15 mouse cellular contexts compared by ENCODE assay signal in genomic region chr17:79765061-79765794, GRCm38 (mm10). TPM values are rescaled to one million over a fixed set of nuclear protein-coding genes. Genes with fewer than 3 reads are reported as not detected.
DNase-seq lines count a peak whose midpoint lies in the region; ATAC-seq and TF ChIP-seq lines count a peak whose summit lies in the region.
"Had no signal": no experiment of that assay in that cellular context is flagged by ENCODE, and none has a peak within 500 bp of the region (broad histone marks: within the 10 kb centered on the region; RNA-seq: fewer than 3 reads in every experiment).

No protein-coding gene starts in this region.

- DNase-seq in cerebellum, postnatal 14 days: peak; percentile 37 to 40
- no peak for DNase-seq in cerebellum, adult 9-10 months
- peak; percentile 23 for DNase-seq in heart, postnatal 4 days
- no peak for DNase-seq in midbrain, embryonic 14.5 days
- peak; percentile 69 for DNase-seq in midbrain, postnatal 0 days (ENCODE audit: low spot score)
- DNase-seq in testis, postnatal 10 days (ENCODE audit: low spot score): no peak
- DNase-seq: cerebellum, adult 11 months; kidney, postnatal 36 days; liver, embryonic 13.5 days; thymus, postnatal 14 days had no signal

- WGBS in heart, embryonic 12.5 days: 82% methylated on average over 7 of the region's 7 CpGs
- 77% methylated on average over 7 of the region's 7 CpGs for WGBS in midbrain, embryonic 16.5 days
- 87% methylated on average over 7 of the region's 7 CpGs for WGBS in midbrain, embryonic 14.5 days
- 66% methylated on average over 7 of the region's 7 CpGs for WGBS in midbrain, postnatal 0 days

- H3K4me2 ChIP-seq in heart, embryonic 12.5 days: no peak overlapping the region
- no peak overlapping the region for H3K4me2 ChIP-seq in midbrain, embryonic 16.5 days (ENCODE audit: low read length)
- no peak overlapping the region for H3K4me2 ChIP-seq in midbrain, embryonic 14.5 days (ENCODE audit: low read length)
- H3K4me2 ChIP-seq in midbrain, postnatal 0 days (ENCODE audit: low read depth, low read length, poor library complexity, severe bottlenecking): no peak overlapping the region
- H3K4me2 ChIP-seq: embryonic facial prominence, embryonic 12.5 days; liver, embryonic 13.5 days had no signal

- ATAC-seq in heart, embryonic 12.5 days (ENCODE audit: insufficient number of reproducible peaks, low FRiP score): no peak
- ATAC-seq in midbrain, embryonic 16.5 days: peak; percentile 62
- no peak for ATAC-seq in midbrain, embryonic 14.5 days (ENCODE audit: low FRiP score, low TSS enrichment)
- ATAC-seq in midbrain, postnatal 0 days (ENCODE audit: low FRiP score): peak; percentile 62
- ATAC-seq: intestine, postnatal 0 days had no signal

- H3K9me3 ChIP-seq in heart, embryonic 12.5 days (replicated peaks): no peaks in the 10 kb centered on the region
- no peaks in the 10 kb centered on the region for H3K9me3 ChIP-seq in midbrain, embryonic 16.5 days (replicated peaks; ENCODE audit: control insufficient read depth, low read length, poor library complexity, severe bottlenecking)
- H3K9me3 ChIP-seq in midbrain, embryonic 14.5 days (ENCODE audit: control insufficient read depth, low read length): no peaks in the 10 kb centered on the region
- H3K9me3 ChIP-seq in midbrain, postnatal 0 days (ENCODE audit: low read length): no peaks in the 10 kb centered on the region
- H3K9me3 ChIP-seq: embryonic facial prominence, embryonic 12.5 days; liver, embryonic 13.5 days had no signal

- no peak overlapping the region for H3K27ac ChIP-seq in heart, embryonic 12.5 days (ENCODE audit: poor library complexity, severe bottlenecking)
- H3K27ac ChIP-seq in midbrain, embryonic 16.5 days (ENCODE audit: low read length): no peak overlapping the region
- H3K27ac ChIP-seq in midbrain, embryonic 14.5 days (replicated peaks; ENCODE audit: low read depth, low read length): no peak overlapping the region
- peak overlapping the region; percentile 57 for H3K27ac ChIP-seq in midbrain, postnatal 0 days (ENCODE audit: low read depth, low read length)
- H3K27ac ChIP-seq: embryonic facial prominence, embryonic 12.5 days; liver, embryonic 13.5 days; macrophage had no signal

- no peaks in the 10 kb centered on the region for H3K4me1 ChIP-seq in heart, embryonic 12.5 days (replicated peaks)
- H3K4me1 ChIP-seq in midbrain, embryonic 16.5 days (ENCODE audit: control insufficient read depth, insufficient read depth, low read length): no peaks in the 10 kb centered on the region
- no peaks in the 10 kb centered on the region for H3K4me1 ChIP-seq in midbrain, embryonic 14.5 days (ENCODE audit: control insufficient read depth, insufficient read depth, low read length)
- H3K4me1 ChIP-seq in midbrain, postnatal 0 days (ENCODE audit: insufficient read depth, low read length): no peaks in the 10 kb centered on the region
- H3K4me1 ChIP-seq: embryonic facial prominence, embryonic 12.5 days; liver, embryonic 13.5 days had no signal

- H3K27me3 ChIP-seq in heart, embryonic 12.5 days (replicated peaks): no peaks in the 10 kb centered on the region
- H3K27me3 ChIP-seq in midbrain, embryonic 16.5 days (ENCODE audit: control insufficient read depth, insufficient read depth, low read depth, low read length): no peaks in the 10 kb centered on the region
- H3K27me3 ChIP-seq in midbrain, embryonic 14.5 days (ENCODE audit: control insufficient read depth, insufficient read depth, low read length): no peaks in the 10 kb centered on the region
- H3K27me3 ChIP-seq in midbrain, postnatal 0 days (ENCODE audit: insufficient read depth, low read length): no peaks in the 10 kb centered on the region
- H3K27me3 ChIP-seq: embryonic facial prominence, embryonic 12.5 days; liver, embryonic 13.5 days had no signal

- no peak overlapping the region for H3K4me3 ChIP-seq in heart, embryonic 12.5 days
- H3K4me3 ChIP-seq in midbrain, embryonic 16.5 days (ENCODE audit: low read depth, low read length): no peak overlapping the region
- H3K4me3 ChIP-seq in midbrain, embryonic 14.5 days (replicated peaks; ENCODE audit: low read depth, low read length): no peak overlapping the region
- H3K4me3 ChIP-seq in midbrain, postnatal 0 days (ENCODE audit: low read depth, low read length): no peak overlapping the region
- H3K4me3 ChIP-seq: embryonic facial prominence, embryonic 12.5 days; liver, embryonic 13.5 days had no signal

- TF ChIP-seq CTCF in midbrain, postnatal 0 days (IDR thresholded peaks at IDR 0.05): no peak

- H3K36me3 ChIP-seq in heart, embryonic 12.5 days: no peaks in the 10 kb centered on the region
- H3K36me3 ChIP-seq in midbrain, embryonic 16.5 days (ENCODE audit: control insufficient read depth, insufficient read depth, low read length): no peaks in the 10 kb centered on the region
- no peaks in the 10 kb centered on the region for H3K36me3 ChIP-seq in midbrain, embryonic 14.5 days (ENCODE audit: control insufficient read depth, insufficient read depth, low read length)
- no peaks in the 10 kb centered on the region for H3K36me3 ChIP-seq in midbrain, postnatal 0 days (ENCODE audit: insufficient read depth, low read length)
- H3K36me3 ChIP-seq: embryonic facial prominence, embryonic 12.5 days; liver, embryonic 13.5 days had no signal

- H3K9ac ChIP-seq in heart, embryonic 12.5 days: no peak overlapping the region
- no peak overlapping the region for H3K9ac ChIP-seq in midbrain, embryonic 16.5 days (ENCODE audit: low read depth, low read length)
- H3K9ac ChIP-seq in midbrain, embryonic 14.5 days (replicated peaks; ENCODE audit: low read length): no peak overlapping the region
- no peak overlapping the region for H3K9ac ChIP-seq in midbrain, postnatal 0 days (replicated peaks; ENCODE audit: low read length, poor library complexity, severe bottlenecking)
- H3K9ac ChIP-seq: embryonic facial prominence, embryonic 12.5 days; liver, embryonic 13.5 days had no signal

RNA-seq across cellular contexts. Expression of gene Cyp1b1, which starts 50.4 kb away (rescaled TPM):
- total RNA-seq in heart, postnatal 4 days (2021): 1 to 10 TPM; 4.4 to 4.7 TPM
- polyA plus RNA-seq in heart, embryonic 12.5 days (2016; fragmentation: Nextera tagmentation; extraction: Ambion mirVana): 1.4 and 1.5 TPM in 2 replicates
- polyA plus RNA-seq in midbrain, embryonic 16.5 days (2015; fragmentation: Nextera tagmentation; extraction: Ambion mirVana): 4.8 and 5.0 TPM in 2 replicates
- 0.18 and 9.2 TPM in 2 replicates for polyA plus RNA-seq in midbrain, embryonic 14.5 days (2014; fragmentation: Nextera tagmentation; extraction: Ambion mirVana)
- 8.7 and 12.2 TPM in 2 replicates for total RNA-seq in midbrain, postnatal 0 days (2014; rRNA removed)
- 4.5 and 5.0 TPM in 2 replicates for polyA plus RNA-seq in midbrain, postnatal 0 days (2015; fragmentation: Nextera tagmentation; extraction: Ambion mirVana)

Comparison
In these comparisons a context has a peak if more than half of its experiments do, and no peak if none do; other contexts are left out.
1. DNase-seq: peak in cerebellum, postnatal 14 days (2 of 2), heart, postnatal 4 days (single experiment) and midbrain, postnatal 0 days (single experiment); none in cerebellum, adult 9-10 months (single experiment), midbrain, embryonic 14.5 days (single experiment) and testis, postnatal 10 days (single experiment).
2. ATAC-seq: peak in midbrain, embryonic 16.5 days (single experiment) and midbrain, postnatal 0 days (single experiment); none in heart, embryonic 12.5 days (single experiment) and midbrain, embryonic 14.5 days (single experiment).